Mouse (Mus musculus) embryonic facial prominence, embryonic 13.5 days (tissue): Measurements from ENCODE around the gene 9330161L09Rik. TPM values are rescaled to one million over a fixed set of nuclear protein-coding genes. Genes with fewer than 3 reads are reported as not detected.

ENCODE experiments used
- ATAC-seq: fragments of 200-750 bp; cut with Nextera tagmentation; 2 replicates; pipeline ENCODE4 v1.8.0; 2017; ENCODE audit warnings: low read depth; ENCODE audit not compliant: insufficient number of reproducible peaks, insufficient read depth, low FRiP score, low TSS enrichment
- H3K27ac ChIP-seq: fragments of 300-500 bp; sonication (generic); 2 replicates; pipeline ENCODE4 v1.5.1; 2015; ENCODE audit warnings: moderate library complexity, mild to moderate bottlenecking, inconsistent platforms
- H3K27me3 ChIP-seq: fragments of 300-500 bp; sonication (generic); 2 replicates; pipeline ENCODE4 v1.6.1; 2015; ENCODE audit warnings: mild to moderate bottlenecking, inconsistent platforms
- H3K36me3 ChIP-seq: fragments of 300-500 bp; sonication (generic); 2 replicates; pipeline ENCODE4 v1.6.1; 2015; ENCODE audit warnings: mild to moderate bottlenecking, inconsistent platforms
- H3K4me1 ChIP-seq: fragments of 300-500 bp; sonication (generic); 2 replicates; pipeline ENCODE4 v1.6.1; 2015; ENCODE audit warnings: inconsistent platforms
- H3K4me2 ChIP-seq: fragments of 300-500 bp; sonication (generic); 2 replicates; pipeline ENCODE4 v1.6.1; 2015; ENCODE audit warnings: moderate library complexity, mild to moderate bottlenecking, inconsistent platforms
- H3K4me3 ChIP-seq: fragments of 300-500 bp; sonication (generic); 2 replicates; pipeline ENCODE4 v1.5.1; 2015; ENCODE audit warnings: mild to moderate bottlenecking, inconsistent platforms
- H3K9ac ChIP-seq: fragments of 300-500 bp; sonication (generic); 2 replicates; pipeline ENCODE4 v1.6.1; 2015; ENCODE audit warnings: mild to moderate bottlenecking, inconsistent platforms
- H3K9me3 ChIP-seq: fragments of 300-500 bp; sonication (generic); 2 replicates; pipeline ENCODE4 v1.6.1; 2016; ENCODE audit warnings: inconsistent platforms
- WGBS: fragments of 180-500 bp; shearing (Covaris S2); methylation state at CpG from one replicate; pipeline ENCODE4 v1.1.7; 2015; ENCODE audit warnings: mixed read lengths; 5-methylcytosine and 5-hydroxymethylcytosine counted together
- polyA plus RNA-seq: library from polyadenylated mRNA; unstranded; fragments of >200 nt; fragmentation: Nextera tagmentation; extraction: Ambion mirVana; gene quantifications from 2 replicates; pipeline ENCODE4 v1.2.1, GENCODE M21; 2015

Gene 9330161L09Rik
- polyA plus RNA-seq, 1 experiment from 2014 or later = 0.63 TPM

GRCm38 (mm10) chr12:103388505-103389347 lies 18.9 kb downstream of the 9330161L09Rik start, which contains the start of gene Otub2:
Gene Otub2 (plus strand): TSS chr12:103388682.
- Histone ChIP-seq H3K27me3 (no peaks in the 10 kb centered on the region), H3K9me3 (no peaks in the 10 kb centered on the region), H3K9ac (peak within 1 kb of the TSS; percentile 92), H3K27ac (no peak within 1 kb of the TSS; the same call in 1 of the 2 replicates), H3K4me3 (peak within 1 kb of the TSS; percentile 79), H3K36me3 (no peaks in the 10 kb centered on the region), H3K4me1 (peaks cover 14% of the 10 kb centered on the region), H3K4me2 (peak within 1 kb of the TSS; percentile 81)
- WGBS = under 1% methylated on average over 57 of the region's 58 CpGs
- ATAC-seq = peak; percentile 95

GRCm38 (mm10) chr12:103380226-103380625 lies 27.4 kb downstream of the 9330161L09Rik start:
- no peaks in the 10 kb centered on the region for H3K27me3 ChIP-seq
- no peak overlapping the region for H3K27ac ChIP-seq
- 84% methylated on average over 4 of the region's 4 CpGs for WGBS
- H3K9me3 ChIP-seq = no peaks in the 10 kb centered on the region
- no peak overlapping the region for H3K4me3 ChIP-seq
- H3K36me3 ChIP-seq = no peaks in the 10 kb centered on the region
- no peak overlapping the region for H3K9ac ChIP-seq
- no peak overlapping the region for H3K4me2 ChIP-seq
- no peak for ATAC-seq
- H3K4me1 ChIP-seq = no peaks in the 10 kb centered on the region

GRCm38 (mm10) chr12:103376774-103377173 lies 30.8 kb downstream of the 9330161L09Rik start:
- no peak for ATAC-seq
- WGBS = 66% methylated on average over 4 of the region's 4 CpGs
- Histone ChIP-seq H3K27me3 (no peaks in the 10 kb centered on the region), H3K4me3 (no peak overlapping the region), H3K4me2 (no peak overlapping the region), H3K9ac (no peak overlapping the region), H3K27ac (no peak overlapping the region), H3K36me3 (no peaks in the 10 kb centered on the region), H3K9me3 (no peaks in the 10 kb centered on the region), H3K4me1 (no peaks in the 10 kb centered on the region)

GRCm38 (mm10) chr12:103376124-103376523 lies 31.5 kb downstream of the 9330161L09Rik start:
- Histone ChIP-seq H3K4me2 (no peak overlapping the region), H3K36me3 (no peaks in the 10 kb centered on the region), H3K4me3 (no peak overlapping the region), H3K4me1 (no peaks in the 10 kb centered on the region), H3K27ac (no peak overlapping the region), H3K9ac (no peak overlapping the region), H3K9me3 (no peaks in the 10 kb centered on the region), H3K27me3 (no peaks in the 10 kb centered on the region)
- 71% methylated on average over 5 of the region's 5 CpGs for WGBS
- no peak for ATAC-seq

GRCm38 (mm10) chr12:103373530-103374236 lies 33.9 kb downstream of the 9330161L09Rik start:
- 77% methylated on average over 8 of the region's 8 CpGs for WGBS
- H3K4me2 ChIP-seq = no peak overlapping the region
- no peak overlapping the region for H3K27ac ChIP-seq
- no peaks in the 10 kb centered on the region for H3K4me1 ChIP-seq
- H3K36me3 ChIP-seq = no peaks in the 10 kb centered on the region
- H3K9me3 ChIP-seq = no peaks in the 10 kb centered on the region
- no peak for ATAC-seq
- 0 out of 2 replicates have a peak, but pooled peaks cover under 1% of the 10 kb centered on the region for H3K27me3 ChIP-seq
- H3K9ac ChIP-seq = no peak overlapping the region
- no peak overlapping the region for H3K4me3 ChIP-seq

- Histone ChIP-seq H3K9ac (no peak overlapping the region), H3K9me3 (no peaks in the 10 kb centered on the region), H3K36me3 (no peaks in the 10 kb centered on the region), H3K27ac (no peak overlapping the region), H3K4me3 (no peak overlapping the region), H3K4me1 (no peaks in the 10 kb centered on the region), H3K4me2 (no peak overlapping the region), H3K27me3 (peaks cover 7% of the 10 kb centered on the region; the same call in 1 of the 2 replicates)
- whole genome bisulfite sequencing = 30% methylated on average over 6 of the region's 6 CpGs
- ATAC-seq = no peak
These were observed 35.9 kb downstream of the 9330161L09Rik start for GRCm38 (mm10) chr12:103371711-103372110.

- Histone ChIP-seq H3K9me3 (no peaks in the 10 kb centered on the region), H3K27me3 (peaks cover 7% of the 10 kb centered on the region; the same call in 1 of the 2 replicates), H3K4me1 (no peaks in the 10 kb centered on the region), H3K36me3 (no peaks in the 10 kb centered on the region), H3K4me3 (no peak overlapping the region), H3K4me2 (no peak overlapping the region), H3K27ac (no peak overlapping the region), H3K9ac (no peak overlapping the region)
- WGBS = 80% methylated on average over 4 of the region's 4 CpGs
- ATAC-seq = no peak
These were observed 36.8 kb downstream of the 9330161L09Rik start for GRCm38 (mm10) chr12:103370861-103371260.

- ATAC-seq = no peak
- Histone ChIP-seq H3K4me2 (no peak overlapping the region), H3K36me3 (no peaks in the 10 kb centered on the region), H3K9me3 (no peaks in the 10 kb centered on the region), H3K4me3 (no peak overlapping the region), H3K4me1 (no peaks in the 10 kb centered on the region), H3K9ac (no peak overlapping the region), H3K27ac (no peak overlapping the region), H3K27me3 (peaks cover 7% of the 10 kb centered on the region; the same call in 1 of the 2 replicates)
- WGBS = 59% methylated on average over 2 of the region's 2 CpGs
These were observed 38.8 kb downstream of the 9330161L09Rik start for GRCm38 (mm10) chr12:103368777-103369176.

- WGBS = 80% methylated on average over 7 of the region's 7 CpGs
These were observed 39.3 kb downstream of the 9330161L09Rik start for GRCm38 (mm10) chr12:103368326-103368669.

GRCm38 (mm10) chr12:103367620-103368325 lies 39.8 kb downstream of the 9330161L09Rik start:
- Histone ChIP-seq H3K9me3 (no peaks in the 10 kb centered on the region), H3K27ac (no peak overlapping the region), H3K27me3 (peaks cover 7% of the 10 kb centered on the region; the same call in 1 of the 2 replicates), H3K4me2 (peak overlapping the region; percentile 35), H3K36me3 (no peaks in the 10 kb centered on the region), H3K4me1 (no peaks in the 10 kb centered on the region), H3K4me3 (no peak overlapping the region), H3K9ac (no peak overlapping the region)
- WGBS = 21% methylated on average over 18 of the region's 18 CpGs
- ATAC-seq = no peak

More at GRCm38 (mm10) chr12:103368326-103368669, 39.3 kb downstream of the 9330161L09Rik start:
- H3K4me1 ChIP-seq = no peaks in the 10 kb centered on the region
- H3K9me3 ChIP-seq = no peaks in the 10 kb centered on the region
- peak overlapping the region; percentile 35 for H3K4me2 ChIP-seq
- H3K27ac ChIP-seq = no peak overlapping the region
- H3K36me3 ChIP-seq = no peaks in the 10 kb centered on the region
- peaks cover 7% of the 10 kb centered on the region; the same call in 1 of the 2 replicates for H3K27me3 ChIP-seq
- no peak for ATAC-seq
- H3K4me3 ChIP-seq = no peak overlapping the region
- no peak overlapping the region for H3K9ac ChIP-seq

- Histone ChIP-seq H3K4me1 (no peaks in the 10 kb centered on the region), H3K4me3 (no peak overlapping the region), H3K27ac (no peak overlapping the region), H3K4me2 (no peak overlapping the region), H3K27me3 (peaks cover 7% of the 10 kb centered on the region; the same call in 1 of the 2 replicates), H3K36me3 (no peaks in the 10 kb centered on the region), H3K9ac (no peak overlapping the region), H3K9me3 (no peaks in the 10 kb centered on the region)
- WGBS = 78% methylated on average over 2 of the region's 2 CpGs
- no peak for ATAC-seq
These were observed 40.4 kb downstream of the 9330161L09Rik start for GRCm38 (mm10) chr12:103367171-103367570.
